Mouse (Mus musculus): ENCODE measurements around the gene G6pc3. TPM values are rescaled to one million over a fixed set of nuclear protein-coding genes. Genes with fewer than 3 reads are reported as not detected.

G6pc3 gene
- polyA plus RNA-seq, 1 experiment from 2014 or later, result 26.8 TPM

DNA sequence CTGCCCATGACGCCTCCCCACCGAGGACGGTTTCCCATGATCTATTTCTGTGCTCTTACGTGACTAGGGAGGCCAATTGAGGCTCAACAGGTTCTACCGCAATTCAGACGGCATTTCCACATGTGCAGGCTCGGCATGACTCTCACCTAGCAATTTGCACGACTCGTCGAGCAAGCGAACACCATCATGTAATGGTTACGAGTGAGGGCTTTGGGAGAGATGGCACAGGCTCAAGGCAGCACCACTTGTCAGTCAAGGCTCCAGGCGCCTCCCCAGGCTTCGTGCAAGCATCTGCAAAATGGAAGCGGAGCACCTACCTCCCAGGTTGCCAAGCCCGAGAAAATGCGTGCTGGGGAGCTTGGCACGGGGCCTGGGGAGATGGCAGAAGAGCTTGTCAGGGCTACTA is 22.5 kb downstream of the G6pc3 start:
- no peaks in the 10 kb centered on the region for H3K9me3 ChIP-seq (replicated peaks)
- H3K36me3 ChIP-seq, result peaks cover 3% of the 10 kb centered on the region
- ATAC-seq (ENCODE audit: low FRiP score), result no peak
- H3K4me3 ChIP-seq, result no peak overlapping the region
- H3K4me1 ChIP-seq, result peaks cover 69% of the 10 kb centered on the region
- no peak overlapping the region for H3K4me2 ChIP-seq (replicated peaks)
- WGBS, result 70% methylated on average over 18 of the region's 18 CpGs
- no peaks in the 10 kb centered on the region for H3K27me3 ChIP-seq
- no peak overlapping the region for H3K27ac ChIP-seq
- no peak overlapping the region for H3K9ac ChIP-seq

DNA sequence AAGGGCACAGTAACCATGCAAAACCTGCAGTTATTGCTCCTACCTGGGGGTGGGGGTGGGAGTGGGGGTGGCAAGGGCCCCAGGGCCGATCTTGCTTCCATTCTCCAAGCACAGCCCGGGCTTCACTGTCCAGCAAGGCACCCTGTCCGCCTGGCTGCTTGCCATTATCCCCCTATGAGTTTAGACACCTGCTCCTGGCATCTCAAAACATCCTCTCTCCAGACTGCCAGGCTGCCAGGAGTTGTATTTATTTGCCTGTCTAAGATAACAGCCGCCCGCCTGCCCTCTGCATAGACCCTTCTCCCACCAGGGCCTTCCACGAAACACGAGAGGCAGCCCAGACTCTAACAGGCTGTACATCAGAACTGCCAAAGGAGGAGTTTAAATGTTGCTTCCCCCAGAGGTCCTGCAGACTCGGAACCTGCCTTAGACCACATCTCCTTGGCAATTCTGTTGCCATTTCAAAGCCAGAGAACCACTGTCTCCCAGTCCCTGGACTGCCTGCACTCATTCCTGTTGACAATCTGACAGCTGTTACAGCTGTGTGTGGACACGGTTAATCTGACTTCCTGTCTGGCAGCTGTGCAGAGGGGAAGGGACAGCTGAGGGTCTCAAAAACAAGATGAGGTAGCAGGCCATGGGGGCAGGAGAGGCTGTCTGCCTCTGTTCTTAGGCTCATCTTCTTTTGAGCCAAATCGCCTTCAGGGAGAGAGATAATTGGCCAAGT is 25.2 kb downstream of the G6pc3 start:
- peaks cover 71% of the 10 kb centered on the region for H3K4me1 ChIP-seq
- no peaks in the 10 kb centered on the region for H3K9me3 ChIP-seq (replicated peaks)
- no peak for ATAC-seq (ENCODE audit: low FRiP score)
- 61% methylated on average over 10 of the region's 10 CpGs for WGBS
- H3K27me3 ChIP-seq, result no peaks in the 10 kb centered on the region
- 0 out of 2 replicates have a peak overlapping the region, but pooled peaks have one; percentile 23 for H3K9ac ChIP-seq
- peak overlapping the region; percentile 25; the same call in 1 of the 2 replicates for H3K27ac ChIP-seq
- no peak overlapping the region for H3K4me3 ChIP-seq
- H3K36me3 ChIP-seq, result peaks cover 14% of the 10 kb centered on the region; the same call in 1 of the 2 replicates
- no peak overlapping the region for H3K4me2 ChIP-seq (replicated peaks)

DNA sequence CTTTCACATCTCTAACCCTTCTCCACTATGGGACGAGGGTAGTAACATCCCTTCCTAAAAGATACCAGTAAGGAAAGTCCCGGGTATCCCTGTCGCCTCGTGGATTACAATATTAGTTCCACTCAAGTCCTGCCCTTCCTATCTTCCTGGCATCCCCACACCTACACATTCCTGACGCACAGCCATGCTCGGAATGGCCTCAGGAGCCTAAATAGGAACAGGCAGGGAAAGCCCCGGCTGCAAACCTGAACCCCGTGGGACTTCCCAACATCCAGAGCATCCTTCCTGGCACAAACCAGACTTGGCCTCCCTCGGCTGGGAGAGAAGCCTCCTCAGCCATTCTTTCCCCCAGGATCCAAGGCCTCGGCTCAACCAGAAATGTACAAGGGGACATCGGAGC is 26.1 kb downstream of the G6pc3 start:
- no peaks in the 10 kb centered on the region for H3K9me3 ChIP-seq (replicated peaks)
- no peak overlapping the region for H3K4me3 ChIP-seq
- peaks cover 73% of the 10 kb centered on the region for H3K4me1 ChIP-seq
- 85% methylated on average over 11 of the region's 11 CpGs for WGBS
- H3K9ac ChIP-seq, result no peak overlapping the region
- no peak for ATAC-seq (ENCODE audit: low FRiP score)
- H3K27me3 ChIP-seq, result no peaks in the 10 kb centered on the region
- H3K27ac ChIP-seq, result no peak overlapping the region
- H3K4me2 ChIP-seq (replicated peaks), result no peak overlapping the region
- peaks cover 21% of the 10 kb centered on the region for H3K36me3 ChIP-seq

- ATAC-seq (ENCODE audit: low FRiP score), result no peak
- Histone ChIP-seq H3K4me2 (replicated peaks) (no peak overlapping the region), H3K4me3 (no peak overlapping the region), H3K27ac (peak overlapping the region; percentile 5; the same call in 1 of the 2 replicates), H3K36me3 (peaks cover 28% of the 10 kb centered on the region), H3K9me3 (replicated peaks) (no peaks in the 10 kb centered on the region), H3K4me1 (peaks cover 73% of the 10 kb centered on the region), H3K27me3 (no peaks in the 10 kb centered on the region), H3K9ac (0 out of 2 replicates have a peak overlapping the region, but pooled peaks have one; percentile 1)
- 50% methylated on average over 12 of the region's 12 CpGs for WGBS
These were observed 26.9 kb downstream of the G6pc3 start for GRCm38 (mm10) chr11:102216056-102216885.

GRCm38 (mm10) chr11:102216886-102217240 is 27.4 kb downstream of the G6pc3 start:
- WGBS, result 63% methylated on average over 5 of the region's 5 CpGs
- H3K4me3 ChIP-seq, result no peak overlapping the region
- no peak overlapping the region for H3K4me2 ChIP-seq (replicated peaks)
- H3K27ac ChIP-seq, result no peak overlapping the region
- no peak for ATAC-seq (ENCODE audit: low FRiP score)
- H3K9me3 ChIP-seq (replicated peaks), result no peaks in the 10 kb centered on the region
- peaks cover 67% of the 10 kb centered on the region for H3K4me1 ChIP-seq
- peaks cover 32% of the 10 kb centered on the region for H3K36me3 ChIP-seq
- no peak overlapping the region for H3K9ac ChIP-seq
- no peaks in the 10 kb centered on the region for H3K27me3 ChIP-seq

DNA sequence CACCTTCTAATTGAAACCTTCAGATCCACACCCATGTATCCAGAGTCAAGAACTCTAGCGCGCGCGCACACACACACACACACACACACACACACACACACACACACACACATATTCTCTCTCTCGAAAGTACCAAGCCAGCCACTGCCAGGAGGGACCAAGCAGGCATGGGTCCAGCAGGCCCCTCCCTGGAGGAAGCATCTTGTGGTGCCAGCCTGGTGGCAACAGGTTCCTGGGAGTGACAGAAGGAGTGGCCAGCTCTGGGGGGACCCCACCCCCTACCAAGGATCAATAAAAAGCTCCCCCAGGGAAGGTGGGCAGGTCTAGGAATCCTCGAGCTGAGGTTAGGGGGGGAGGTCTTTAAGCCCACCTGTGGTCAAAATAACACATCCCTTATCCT is 28.0 kb downstream of the G6pc3 start:
- peaks cover 63% of the 10 kb centered on the region for H3K4me1 ChIP-seq
- no peak overlapping the region for H3K27ac ChIP-seq
- H3K4me3 ChIP-seq, result no peak overlapping the region

GRCm38 (mm10) chr11:102217876-102218430 is 28.5 kb downstream of the G6pc3 start:
- peak overlapping the region; percentile 16 for H3K4me3 ChIP-seq
- H3K27me3 ChIP-seq, result no peaks in the 10 kb centered on the region
- no peaks in the 10 kb centered on the region for H3K9me3 ChIP-seq (replicated peaks)
- no peak overlapping the region for H3K27ac ChIP-seq
- ATAC-seq (ENCODE audit: low FRiP score), result no peak
- H3K4me2 ChIP-seq (replicated peaks), result peak overlapping the region; percentile 40
- H3K36me3 ChIP-seq, result peaks cover 36% of the 10 kb centered on the region
- WGBS, result 78% methylated on average over 7 of the region's 7 CpGs
- H3K4me1 ChIP-seq, result peaks cover 66% of the 10 kb centered on the region
- no peak overlapping the region for H3K9ac ChIP-seq

More for the DNA sequence above, 28.0 kb downstream of the G6pc3 start:
- H3K36me3 ChIP-seq, result peaks cover 36% of the 10 kb centered on the region
- no peak overlapping the region; the same call in 1 of the 2 replicates for H3K4me2 ChIP-seq (replicated peaks)
- ATAC-seq (ENCODE audit: low FRiP score), result no peak
- 77% methylated on average over 6 of the region's 6 CpGs for WGBS
- H3K9me3 ChIP-seq (replicated peaks), result no peaks in the 10 kb centered on the region
- H3K9ac ChIP-seq, result no peak overlapping the region
- H3K27me3 ChIP-seq, result no peaks in the 10 kb centered on the region

DNA sequence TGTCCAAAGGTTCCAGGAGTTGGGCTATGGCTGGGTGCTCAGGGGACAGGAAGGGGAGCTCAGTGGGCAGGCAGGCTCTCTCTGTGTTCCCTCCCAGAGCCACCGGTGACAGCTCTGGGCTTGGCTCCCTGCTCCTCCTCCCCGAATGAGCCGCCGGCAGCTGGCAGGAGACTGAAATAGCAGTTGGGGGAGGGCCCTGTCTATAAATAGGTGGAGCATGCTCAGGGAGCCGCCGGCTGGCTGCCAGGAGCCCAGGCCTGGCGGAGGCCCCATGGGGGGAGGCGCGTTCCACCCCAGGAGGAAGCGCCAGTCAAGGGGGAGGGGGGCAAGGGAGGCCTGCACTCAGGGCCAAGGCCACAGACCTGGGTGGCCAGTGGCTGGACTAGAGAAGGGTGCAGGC is 29.4 kb downstream of the G6pc3 start:
- Histone ChIP-seq H3K36me3 (peaks cover 36% of the 10 kb centered on the region), H3K4me2 (replicated peaks) (peak overlapping the region; percentile 40), H3K4me3 (peak overlapping the region; percentile 16), H3K27me3 (no peaks in the 10 kb centered on the region), H3K27ac (peak overlapping the region; percentile 76), H3K9me3 (replicated peaks) (no peaks in the 10 kb centered on the region), H3K4me1 (peaks cover 73% of the 10 kb centered on the region), H3K9ac (peak overlapping the region; percentile 49)
- peak; percentile 79 for ATAC-seq (ENCODE audit: low FRiP score)
- WGBS, result under 1% methylated on average over 10 of the region's 10 CpGs

DNA sequence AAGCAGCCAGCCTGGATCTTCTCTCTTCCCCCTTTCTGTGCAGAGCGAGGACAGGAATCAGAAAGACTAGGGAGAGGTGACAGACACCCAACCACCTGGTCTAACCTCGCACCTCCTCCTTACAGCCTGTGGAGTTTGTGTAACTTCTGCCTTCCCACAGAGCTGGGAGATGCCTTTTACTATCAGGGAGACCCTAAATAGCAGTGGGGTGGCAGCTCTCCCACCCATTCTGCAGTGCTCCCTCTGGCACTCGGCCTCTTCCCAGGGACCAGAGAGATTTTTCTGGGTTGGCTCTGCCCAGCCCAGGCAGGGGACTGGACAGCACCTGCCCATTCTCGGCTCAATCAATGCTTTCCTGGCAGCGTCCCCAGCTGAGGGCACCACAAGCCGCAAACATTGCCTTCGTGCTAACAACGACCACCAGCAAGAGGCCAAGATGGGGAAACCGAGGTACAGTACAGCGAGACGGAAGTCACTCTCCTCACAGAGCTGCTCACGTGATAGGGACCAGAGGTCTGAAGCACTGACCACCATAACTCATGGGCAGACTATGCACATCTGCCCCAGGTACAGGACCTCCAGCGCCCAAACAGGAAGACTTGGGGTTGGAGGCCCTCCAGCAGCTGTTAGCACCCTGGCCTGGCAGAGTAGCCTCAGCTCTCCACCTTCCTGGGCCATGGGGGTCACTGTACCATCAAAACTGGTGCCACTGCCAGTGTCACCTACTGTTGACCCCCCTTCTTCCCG is 30.0 kb downstream of the G6pc3 start:
- H3K4me3 ChIP-seq, result no peak overlapping the region
- H3K9me3 ChIP-seq (replicated peaks), result no peaks in the 10 kb centered on the region
- peak overlapping the region; percentile 40 for H3K4me2 ChIP-seq (replicated peaks)
- H3K27ac ChIP-seq, result peak overlapping the region; percentile 76
- H3K9ac ChIP-seq, result peak overlapping the region; percentile 49
- no peak for ATAC-seq (ENCODE audit: low FRiP score)
- WGBS, result 78% methylated on average over 14 of the region's 14 CpGs
- H3K4me1 ChIP-seq, result peaks cover 71% of the 10 kb centered on the region
- H3K36me3 ChIP-seq, result peaks cover 36% of the 10 kb centered on the region
- H3K27me3 ChIP-seq, result no peaks in the 10 kb centered on the region

DNA sequence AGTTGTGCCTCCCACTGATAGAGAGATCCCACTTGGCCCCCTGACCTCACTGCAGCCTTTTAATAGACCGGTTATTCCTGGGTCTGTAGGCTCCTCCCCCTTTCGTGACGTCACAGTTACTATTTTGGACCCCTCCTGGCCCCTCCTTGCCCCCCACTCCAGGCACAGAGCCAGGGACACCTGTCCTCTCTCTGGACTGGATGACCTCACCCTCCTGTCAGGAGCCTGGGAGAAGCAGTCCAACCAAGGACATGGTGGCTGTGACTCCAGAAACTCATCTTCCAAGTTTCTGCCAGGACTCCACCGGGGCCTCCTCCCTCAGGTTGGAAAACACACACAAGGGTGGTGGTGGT is 30.6 kb downstream of the G6pc3 start:
- no peaks in the 10 kb centered on the region for H3K27me3 ChIP-seq
- no peaks in the 10 kb centered on the region for H3K9me3 ChIP-seq (replicated peaks)
- no peak overlapping the region for H3K4me2 ChIP-seq (replicated peaks)
- WGBS, result 76% methylated on average over 4 of the region's 4 CpGs
- H3K9ac ChIP-seq, result no peak overlapping the region
- no peak overlapping the region for H3K4me3 ChIP-seq
- H3K27ac ChIP-seq, result peak overlapping the region; percentile 76
- ATAC-seq (ENCODE audit: low FRiP score), result no peak
- peaks cover 36% of the 10 kb centered on the region for H3K36me3 ChIP-seq
- H3K4me1 ChIP-seq, result peaks cover 71% of the 10 kb centered on the region

- 62% methylated on average over 6 of the region's 6 CpGs for WGBS
- Histone ChIP-seq H3K9me3 (replicated peaks) (no peaks in the 10 kb centered on the region), H3K4me3 (no peak overlapping the region), H3K9ac (no peak overlapping the region), H3K36me3 (peaks cover 36% of the 10 kb centered on the region), H3K27ac (no peak overlapping the region), H3K4me1 (peaks cover 71% of the 10 kb centered on the region), H3K4me2 (replicated peaks) (no peak overlapping the region), H3K27me3 (no peaks in the 10 kb centered on the region)
- ATAC-seq (ENCODE audit: low FRiP score), result no peak
These were observed 31.0 kb downstream of the G6pc3 start for GRCm38 (mm10) chr11:102220451-102220850.

Measured in hindbrain, embryonic 12.5 days (tissue).